Mouse (Mus musculus): ENCODE measurements around the gene Zcchc8.

The Zcchc8 gene

GRCm38 (mm10) chr5:123683377-123684220 is 37.3 kb downstream of the Zcchc8 start:
- DNase-seq, result peak; percentile 57

GRCm38 (mm10) chr5:123683043-123683376 is 37.9 kb downstream of the Zcchc8 start:
- DNase-seq, result peak; percentile 67

- DNase-seq, result no peak
These were observed 38.5 kb downstream of the Zcchc8 start for GRCm38 (mm10) chr5:123682372-123682771.

GRCm38 (mm10) chr5:123679546-123680263 is 41.2 kb downstream of the Zcchc8 start:
- DNase-seq, result no peak

- no peak for DNase-seq
These were observed 41.8 kb downstream of the Zcchc8 start for GRCm38 (mm10) chr5:123679106-123679505.

- no peak for DNase-seq
These were observed 45.2 kb downstream of the Zcchc8 start for GRCm38 (mm10) chr5:123675717-123676116.

GRCm38 (mm10) chr5:123675221-123675620 is 45.7 kb downstream of the Zcchc8 start:
- peak; percentile 83 for DNase-seq

GRCm38 (mm10) chr5:123671473-123671820 is 49.5 kb downstream of the Zcchc8 start:
- DNase-seq, result no peak

GRCm38 (mm10) chr5:123670800-123671472 is 50.0 kb downstream of the Zcchc8 start:
- DNase-seq, result peak; percentile 76

GRCm38 (mm10) chr5:123669991-123670799 is 50.7 kb downstream of the Zcchc8 start:
- DNase-seq, result no peak

GRCm38 (mm10) chr5:123667915-123668314 is 53.0 kb downstream of the Zcchc8 start:
- no peak for DNase-seq

- DNase-seq, result no peak
These were observed 54.9 kb downstream of the Zcchc8 start for GRCm38 (mm10) chr5:123665956-123666355.

GRCm38 (mm10) chr5:123664329-123664728 is 56.6 kb downstream of the Zcchc8 start:
- no peak for DNase-seq

GRCm38 (mm10) chr5:123662059-123662458 is 58.8 kb downstream of the Zcchc8 start:
- DNase-seq, result peak; percentile 78

- peak; percentile 51 for DNase-seq
These were observed 59.3 kb downstream of the Zcchc8 start for GRCm38 (mm10) chr5:123661602-123662001.

- peak; percentile 63 for DNase-seq
These were observed 63.2 kb downstream of the Zcchc8 start for GRCm38 (mm10) chr5:123657651-123658050.

GRCm38 (mm10) chr5:123654937-123655336 is 66.0 kb downstream of the Zcchc8 start:
- DNase-seq, result peak; percentile 43

GRCm38 (mm10) chr5:123653287-123653801 is 67.6 kb downstream of the Zcchc8 start:
- DNase-seq, result no peak

GRCm38 (mm10) chr5:123650825-123651224 is 70.1 kb downstream of the Zcchc8 start:
- no peak for DNase-seq

Measured in lung, postnatal 36 days (tissue).